Mouse (Mus musculus) megakaryocyte-erythroid progenitor cell, adult 5-6 weeks (primary cell): ENCODE measurements around the gene Ing5. TPM values are rescaled to one million over a fixed set of nuclear protein-coding genes. Genes with fewer than 3 reads are reported as not detected.
"Not testable (repeated sequence)": the region's sequence is repeated elsewhere in the genome, so short reads cannot be mapped to it uniquely, and the experiment has no call there.

ENCODE experiments used
- ATAC-seq: replicated peaks from 2 replicates; pipeline ENCODE4 v1.8.0; 2016; ENCODE audit warnings: mild to moderate bottlenecking, inconsistent platforms; ENCODE audit not compliant: severe bottlenecking, poor library complexity, low FRiP score, low TSS enrichment
- total RNA-seq, 2 experiments: library from RNA; stranded (forward) in 1 of 2; stranded (reverse) in 1 of 2; fragments of 200-1000, 215-1000 nt in 1 of 2; fragments of >200 nt in 1 of 2; fragmentation: Nextera tagmentation in 1 of 2; gene quantifications; 2 replicates each; pipeline ENCODE4 v1.2.3; 2014 to 2017

Gene Ing5
- total RNA-seq, 2 experiments from 2014 or later, result 17.9 to 44.7 TPM

GRCm38 (mm10) chr1:93845766-93846366 is 42.1 kb downstream of the Ing5 start:
- ATAC-seq, result peak; percentile 99

- peak; percentile 44; the same call in 1 of the 2 replicates for ATAC-seq
Measured at GRCm38 (mm10) chr1:93855790-93856189, 52.0 kb downstream of the Ing5 start.

- no peak for ATAC-seq
Measured at GRCm38 (mm10) chr1:93857370-93857769, 53.6 kb downstream of the Ing5 start.

- ATAC-seq, result no peak
Measured at GRCm38 (mm10) chr1:93857991-93858390, 54.2 kb downstream of the Ing5 start.

GRCm38 (mm10) chr1:93859619-93860018 is 55.9 kb downstream of the Ing5 start:
- ATAC-seq, result no peak

GRCm38 (mm10) chr1:93861048-93861447 is 57.3 kb downstream of the Ing5 start, which contains the start of gene Gal3st2:
TSS of gene Gal3st2 (plus strand) at chr1:93861306.
- not testable (repeated sequence) for ATAC-seq

Other genes starting within 250 kb of the Ing5 start
- gene Stk25, start 145.3 kb upstream of the Ing5 start, total RNA-seq (2014; fragmentation: Nextera tagmentation), result 63.5 and 82.3 TPM in 2 replicates
- 50.4 and 60.8 TPM in 2 replicates for gene Stk25, start 145.3 kb upstream of the Ing5 start, total RNA-seq (2017)
- not detected in 2 replicates for gene Bok, start 118.3 kb upstream of the Ing5 start, total RNA-seq (2014; fragmentation: Nextera tagmentation)
- not detected in 2 replicates for gene Bok, start 118.3 kb upstream of the Ing5 start, total RNA-seq (2017)
- gene Atg4b, start 52.5 kb upstream of the Ing5 start, total RNA-seq (2014; fragmentation: Nextera tagmentation), result 57.9 and 79.1 TPM in 2 replicates
- 55.6 and 116 TPM in 2 replicates for gene Atg4b, start 52.5 kb upstream of the Ing5 start, total RNA-seq (2017)
- 23.6 and 35.0 TPM in 2 replicates for gene Thap4, start 49.1 kb upstream of the Ing5 start, total RNA-seq (2014; fragmentation: Nextera tagmentation)
- 16.5 and 30.0 TPM in 2 replicates for gene Thap4, start 49.1 kb upstream of the Ing5 start, total RNA-seq (2017)
- 264 and 315 TPM in 2 replicates for gene Dtymk, start 2.0 kb upstream of the Ing5 start, total RNA-seq (2014; fragmentation: Nextera tagmentation)
- 217 and 254 TPM in 2 replicates for gene Dtymk, start 2.0 kb upstream of the Ing5 start, total RNA-seq (2017)
- 13.4 and 22.1 TPM in 2 replicates for gene D2hgdh, start 20.9 kb downstream of the Ing5 start, total RNA-seq (2014; fragmentation: Nextera tagmentation)
- gene D2hgdh, start 20.9 kb downstream of the Ing5 start, total RNA-seq (2017), result 18.1 and 21.8 TPM in 2 replicates
- gene Gal3st2, start 57.3 kb downstream of the Ing5 start, total RNA-seq (2014; fragmentation: Nextera tagmentation), result not detected in 2 replicates
- not detected in 2 replicates for gene Gal3st2, start 57.3 kb downstream of the Ing5 start, total RNA-seq (2017)
- gene Gal3st2b, start 114.3 kb downstream of the Ing5 start, total RNA-seq (2014; fragmentation: Nextera tagmentation), result not detected in 2 replicates
- not detected in 2 replicates for gene Gal3st2b, start 114.3 kb downstream of the Ing5 start, total RNA-seq (2017)
- gene Gal3st2c, start 186.5 kb downstream of the Ing5 start, total RNA-seq (2014; fragmentation: Nextera tagmentation), result not detected in 2 replicates
- not detected in 2 replicates for gene Gal3st2c, start 186.5 kb downstream of the Ing5 start, total RNA-seq (2017)
- gene Neu4, start 216.5 kb downstream of the Ing5 start, total RNA-seq (2014; fragmentation: Nextera tagmentation), result not detected in 2 replicates
- not detected in 2 replicates for gene Neu4, start 216.5 kb downstream of the Ing5 start, total RNA-seq (2017)
- 0.94 and 3.9 TPM in 2 replicates for gene Pdcd1, start 248.6 kb downstream of the Ing5 start, total RNA-seq (2014; fragmentation: Nextera tagmentation)
- 0.19 and 0.65 TPM in 2 replicates for gene Pdcd1, start 248.6 kb downstream of the Ing5 start, total RNA-seq (2017)